Mouse (Mus musculus): ENCODE measurements around the gene Pcgf1. TPM values are rescaled to one million over a fixed set of nuclear protein-coding genes. Genes with fewer than 3 reads are reported as not detected.

Gene Pcgf1
- total RNA-seq, 2 experiments from 2014 or later: 30.3 to 33.0 TPM

- DNase-seq (ENCODE audit: extremely low spot score in 1 of 2, low spot score in 1 of 2): peak; percentile 72 to 80
Observed at GRCm38 (mm10) chr6:83120930-83121862, 43.5 kb downstream of the Pcgf1 start, which contains the start of gene Wbp1. Gene Wbp1 (minus strand): TSS chr6:83121559.

- peak in 1 of 2 experiments; percentile 4 for DNase-seq (ENCODE audit: extremely low spot score in 1 of 2, low spot score in 1 of 2)
Observed at GRCm38 (mm10) chr6:83121863-83122710, 44.4 kb downstream of the Pcgf1 start.

- no peak for DNase-seq (ENCODE audit: extremely low spot score in 1 of 2, low spot score in 1 of 2)
Observed at GRCm38 (mm10) chr6:83122961-83123360, 45.3 kb downstream of the Pcgf1 start.

GRCm38 (mm10) chr6:83124851-83125312 is 47.2 kb downstream of the Pcgf1 start:
- peak; percentile 77 to 81 for DNase-seq (ENCODE audit: extremely low spot score in 1 of 2, low spot score in 1 of 2)

GRCm38 (mm10) chr6:83125331-83125730 is 47.7 kb downstream of the Pcgf1 start, which contains the start of gene Ino80b:
Gene Ino80b (minus strand): TSS chr6:83125431.
- no peak for DNase-seq (ENCODE audit: extremely low spot score in 1 of 2, low spot score in 1 of 2)

- DNase-seq (ENCODE audit: extremely low spot score in 1 of 2, low spot score in 1 of 2): no peak
Observed at GRCm38 (mm10) chr6:83127419-83127818, 49.8 kb downstream of the Pcgf1 start.

Small RNA genes lying within 50 kb of the gene (microRNA-seq; reads per million reads assigned to microRNA genes)
- gene Mir3470a (0 reads per million in 2 experiments), gene Mir7040 (0.20 to 0.55 reads per million in 2 experiments)

Other genes with a start within 250 kb of the Pcgf1 start
- 10 to 100 TPM; 37.8 to 37.9 TPM for gene Sema4f, start 138.1 kb upstream of the Pcgf1 start, total RNA-seq (2021)
- under 1 TPM in 1 of 2 experiments, not detected in 1; 0.34 TPM for gene M1ap, start 131.0 kb upstream of the Pcgf1 start, total RNA-seq (2021)
- gene Dok1, start 44.4 kb upstream of the Pcgf1 start, total RNA-seq (2021): 1 to 10 TPM; 1.9 to 2.5 TPM
- gene Loxl3, start 43.7 kb upstream of the Pcgf1 start, total RNA-seq (2021): 1 to 10 TPM; 3.3 to 3.9 TPM
- gene Aup1, start 23.3 kb upstream of the Pcgf1 start, total RNA-seq (2021): 100 to 1,000 TPM; 115 to 121 TPM
- gene Htra2, start 22.6 kb upstream of the Pcgf1 start, total RNA-seq (2021): 10 to 100 TPM; 51.8 to 52.7 TPM
- 1 to 10 TPM in 1 of 2 experiments, under 1 TPM in 1; 0.81 to 1.1 TPM for gene Dqx1, start 20.0 kb upstream of the Pcgf1 start, total RNA-seq (2021)
- not detected for gene Tlx2, start 7.6 kb upstream of the Pcgf1 start, total RNA-seq (2021)
- under 1 TPM in 1 of 2 experiments, not detected in 1; 0.77 TPM for gene Lbx2, start 8.5 kb downstream of the Pcgf1 start, total RNA-seq (2021)
- 10 to 100 TPM in 1 of 2 experiments, 1 to 10 TPM in 1; 5.8 to 10.7 TPM for gene Ccdc142, start 23.7 kb downstream of the Pcgf1 start, total RNA-seq (2021)
- 1 to 10 TPM; 5.4 to 8.2 TPM for gene Gm42688, start 23.7 kb downstream of the Pcgf1 start, total RNA-seq (2021)
- 10 to 100 TPM; 67.0 to 67.7 TPM for gene Mrpl53, start 31.2 kb downstream of the Pcgf1 start, total RNA-seq (2021)
- gene Mogs, start 37.6 kb downstream of the Pcgf1 start, total RNA-seq (2021): 10 to 100 TPM; 25.7 to 28.9 TPM
- gene Wbp1, start 43.7 kb downstream of the Pcgf1 start, total RNA-seq (2021): 10 to 100 TPM; 54.3 to 58.0 TPM
- gene Ino80b, start 47.6 kb downstream of the Pcgf1 start, total RNA-seq (2021): 10 to 100 TPM; 24.0 to 26.2 TPM
- 10 to 100 TPM; 83.6 to 93.5 TPM for gene Rtkn, start 57.6 kb downstream of the Pcgf1 start, total RNA-seq (2021)
- 10 to 100 TPM; 25.1 to 28.4 TPM for gene Wdr54, start 78.5 kb downstream of the Pcgf1 start, total RNA-seq (2021)
- gene 1700003E16Rik, start 78.5 kb downstream of the Pcgf1 start, total RNA-seq (2021): 10 to 100 TPM; 22.1 to 25.0 TPM
- 100 to 1,000 TPM; 371 to 399 TPM for gene Dctn1, start 88.1 kb downstream of the Pcgf1 start, total RNA-seq (2021)
- under 1 TPM; 0.30 to 0.66 TPM for gene Slc4a5, start 142.0 kb downstream of the Pcgf1 start, total RNA-seq (2021)
- gene Mthfd2, start 248.0 kb downstream of the Pcgf1 start, total RNA-seq (2021): 1 to 10 TPM; 5.3 to 7.2 TPM
- gene Mob1a, start 248.1 kb downstream of the Pcgf1 start, total RNA-seq (2021): 10 to 100 TPM; 19.3 to 19.5 TPM